Mouse (Mus musculus) lung, adult 2 months (tissue): ENCODE results near the gene Gtf2h3.
"Not testable (repeated sequence)": the region's sequence is repeated elsewhere in the genome, so short reads cannot be mapped to it uniquely, and the experiment has no call there.

Experiments used
- CTCF ChIP-seq: fragments of 200-500 bp; IDR thresholded peaks from 2 replicates; pipeline ENCODE4 v1.5.1; 2011; ENCODE audit warnings: mild to moderate bottlenecking, low read length, control low read depth; ENCODE audit not compliant: insufficient read depth
- POLR2A ChIP-seq: fragments of 200-500 bp; IDR thresholded peaks from 2 replicates; pipeline ENCODE4 v1.6.1; 2011; ENCODE audit warnings: low read depth, mild to moderate bottlenecking, control low read depth, low read length, borderline replicate concordance; ENCODE audit errors: extremely low read depth

GRCm38 (mm10) chr5:124550737-124551136 lies 28.2 kb upstream of the Gtf2h3 start:
- not testable (repeated sequence) for TF ChIP-seq CTCF, POLR2A
